Mouse (Mus musculus) midbrain, embryonic 13.5 days (tissue): Measurements from ENCODE around the gene Rcc1l. TPM values are rescaled to one million over a fixed set of nuclear protein-coding genes. Genes with fewer than 3 reads are reported as not detected.
A peak's percentile ranks its signal among the peaks of the same experiment; 100 is the strongest.

Experiments used
- ATAC-seq: fragments of 200-750 bp; cut with Nextera tagmentation; 2 replicates; pipeline ENCODE4 v1.8.0; 2017; ENCODE audit warnings: mild to moderate bottlenecking, moderate TSS enrichment, moderate library complexity
- H3K27ac ChIP-seq: fragments of 300-500 bp; sonication (generic); 2 replicates; pipeline ENCODE4 v1.5.1; 2015; ENCODE audit warnings: inconsistent platforms, mild to moderate bottlenecking, moderate library complexity
- H3K27me3 ChIP-seq: fragments of 300-500 bp; sonication (generic); 2 replicates; pipeline ENCODE4 v1.6.1; 2015; ENCODE audit warnings: mild to moderate bottlenecking, inconsistent platforms
- H3K36me3 ChIP-seq: fragments of 300-500 bp; sonication (generic); 2 replicates; pipeline ENCODE4 v1.6.1; 2015; ENCODE audit warnings: mild to moderate bottlenecking, inconsistent platforms
- H3K4me1 ChIP-seq: fragments of 300-500 bp; sonication (generic); replicated peaks from 2 replicates; pipeline ENCODE4 v1.6.1; 2015; ENCODE audit warnings: inconsistent platforms
- H3K4me2 ChIP-seq: fragments of 300-500 bp; sonication (generic); replicated peaks from 2 replicates; pipeline ENCODE4 v1.6.1; 2015; ENCODE audit warnings: moderate library complexity, mild to moderate bottlenecking, inconsistent platforms
- H3K4me3 ChIP-seq: fragments of 300-500 bp; sonication (generic); replicated peaks from 2 replicates; pipeline ENCODE4 v1.5.1; 2015; ENCODE audit warnings: mild to moderate bottlenecking, inconsistent platforms
- H3K9ac ChIP-seq: fragments of 300-500 bp; sonication (generic); replicated peaks from 2 replicates; pipeline ENCODE4 v1.6.1; 2015; ENCODE audit warnings: mild to moderate bottlenecking, inconsistent platforms
- H3K9me3 ChIP-seq: fragments of 300-500 bp; sonication (generic); 2 replicates; pipeline ENCODE4 v1.6.1; 2016; ENCODE audit warnings: mild to moderate bottlenecking, inconsistent platforms
- WGBS: fragments of 180-500 bp; shearing (Covaris S2); methylation state at CpG from one replicate; pipeline ENCODE4 v1.1.7; 2015; 5-methylcytosine and 5-hydroxymethylcytosine counted together
- polyA plus RNA-seq: library from polyadenylated mRNA; unstranded; fragments of >200 nt; fragmentation: Nextera tagmentation; extraction: Ambion mirVana; gene quantifications from 2 replicates; pipeline ENCODE4 v1.2.1, GENCODE M21; 2015

Gene Rcc1l
- polyA plus RNA-seq, 1 experiment from 2014 or later: 20.8 TPM

- Histone ChIP-seq H3K4me2 (no peak overlapping the region), H3K4me1 (peaks cover 10% of the 10 kb centered on the region), H3K9ac (no peak overlapping the region), H3K36me3 (peaks cover 61% of the 10 kb centered on the region), H3K27ac (peak overlapping the region; percentile 69), H3K4me3 (no peak overlapping the region), H3K9me3 (no peaks in the 10 kb centered on the region), H3K27me3 (no peaks in the 10 kb centered on the region)
- 6% methylated on average over 4 of the region's 4 CpGs for WGBS
- peak; percentile 75 for ATAC-seq
Observed at GRCm38 (mm10) chr5:134131586-134131985, 45.0 kb downstream of the Rcc1l start.

- Histone ChIP-seq H3K27ac (no peak overlapping the region), H3K9me3 (no peaks in the 10 kb centered on the region), H3K27me3 (no peaks in the 10 kb centered on the region), H3K4me2 (no peak overlapping the region), H3K4me1 (peaks cover 6% of the 10 kb centered on the region), H3K36me3 (peaks cover 46% of the 10 kb centered on the region), H3K4me3 (no peak overlapping the region), H3K9ac (no peak overlapping the region)
- ATAC-seq: no peak
- 86% methylated on average over 2 of the region's 2 CpGs for WGBS
Observed at GRCm38 (mm10) chr5:134126232-134126631, 50.3 kb downstream of the Rcc1l start.

GRCm38 (mm10) chr5:134123846-134124245 is 52.7 kb downstream of the Rcc1l start:
- Histone ChIP-seq H3K4me1 (peaks cover 9% of the 10 kb centered on the region), H3K36me3 (peaks cover 52% of the 10 kb centered on the region), H3K9me3 (no peaks in the 10 kb centered on the region), H3K9ac (no peak overlapping the region), H3K27me3 (no peaks in the 10 kb centered on the region), H3K4me2 (no peak overlapping the region), H3K27ac (no peak overlapping the region), H3K4me3 (no peak overlapping the region)
- 88% methylated on average over 6 of the region's 6 CpGs for WGBS
- ATAC-seq: no peak

GRCm38 (mm10) chr5:134121893-134122259 is 54.7 kb downstream of the Rcc1l start:
- Histone ChIP-seq H3K4me1 (peaks cover 9% of the 10 kb centered on the region), H3K27ac (no peak overlapping the region), H3K4me2 (no peak overlapping the region), H3K36me3 (peaks cover 51% of the 10 kb centered on the region), H3K27me3 (no peaks in the 10 kb centered on the region), H3K4me3 (no peak overlapping the region), H3K9me3 (no peaks in the 10 kb centered on the region), H3K9ac (no peak overlapping the region)
- no peak for ATAC-seq
- WGBS: 82% methylated on average over 4 of the region's 4 CpGs

- 0 out of 2 replicates have a peak, but pooled peaks have one; percentile 14 for ATAC-seq
- Histone ChIP-seq H3K27ac (no peak overlapping the region), H3K27me3 (no peaks in the 10 kb centered on the region), H3K4me2 (no peak overlapping the region), H3K9ac (no peak overlapping the region), H3K36me3 (peaks cover 46% of the 10 kb centered on the region), H3K9me3 (no peaks in the 10 kb centered on the region), H3K4me3 (no peak overlapping the region), H3K4me1 (peaks cover 9% of the 10 kb centered on the region)
- 61% methylated on average over 9 of the region's 9 CpGs for WGBS
Observed at GRCm38 (mm10) chr5:134121138-134121892, 55.3 kb downstream of the Rcc1l start.

- 87% methylated on average over 3 of the region's 3 CpGs for WGBS
- Histone ChIP-seq H3K36me3 (peaks cover 37% of the 10 kb centered on the region), H3K4me2 (no peak overlapping the region), H3K9me3 (no peaks in the 10 kb centered on the region), H3K4me1 (peaks cover 9% of the 10 kb centered on the region), H3K9ac (no peak overlapping the region), H3K27ac (no peak overlapping the region), H3K4me3 (no peak overlapping the region), H3K27me3 (no peaks in the 10 kb centered on the region)
- no peak for ATAC-seq
Observed at GRCm38 (mm10) chr5:134120135-134120534, 56.4 kb downstream of the Rcc1l start.

GRCm38 (mm10) chr5:134119481-134120120 is 57.0 kb downstream of the Rcc1l start:
- H3K9me3 ChIP-seq: no peaks in the 10 kb centered on the region
- H3K4me2 ChIP-seq: no peak overlapping the region
- no peak for ATAC-seq
- peaks cover 36% of the 10 kb centered on the region for H3K36me3 ChIP-seq
- peaks cover 9% of the 10 kb centered on the region for H3K4me1 ChIP-seq
- H3K27me3 ChIP-seq: no peaks in the 10 kb centered on the region
- WGBS: 77% methylated on average over 10 of the region's 10 CpGs
- no peak overlapping the region for H3K9ac ChIP-seq
- no peak overlapping the region for H3K27ac ChIP-seq
- no peak overlapping the region for H3K4me3 ChIP-seq

- Histone ChIP-seq H3K4me2 (no peak overlapping the region), H3K27me3 (no peaks in the 10 kb centered on the region), H3K4me3 (no peak overlapping the region), H3K9ac (no peak overlapping the region), H3K36me3 (peaks cover 36% of the 10 kb centered on the region), H3K9me3 (no peaks in the 10 kb centered on the region), H3K4me1 (peaks cover 9% of the 10 kb centered on the region), H3K27ac (no peak overlapping the region)
- 92% methylated on average over 15 of the region's 15 CpGs for WGBS
- no peak for ATAC-seq
Observed at GRCm38 (mm10) chr5:134118798-134119407, 57.7 kb downstream of the Rcc1l start.

GRCm38 (mm10) chr5:134115639-134116259 is 60.8 kb downstream of the Rcc1l start:
- no peak overlapping the region for H3K27ac ChIP-seq
- H3K4me1 ChIP-seq: 0 out of 2 replicates have a peak, but pooled peaks cover under 1% of the 10 kb centered on the region
- H3K27me3 ChIP-seq: no peaks in the 10 kb centered on the region
- H3K4me2 ChIP-seq: no peak overlapping the region
- no peaks in the 10 kb centered on the region for H3K9me3 ChIP-seq
- H3K36me3 ChIP-seq: peaks cover 57% of the 10 kb centered on the region
- no peak overlapping the region for H3K4me3 ChIP-seq
- ATAC-seq: no peak
- 93% methylated on average over 7 of the region's 7 CpGs for WGBS
- no peak overlapping the region for H3K9ac ChIP-seq

- Histone ChIP-seq H3K9ac (no peak overlapping the region), H3K9me3 (no peaks in the 10 kb centered on the region), H3K4me1 (no peaks in the 10 kb centered on the region), H3K27ac (no peak overlapping the region), H3K4me3 (no peak overlapping the region), H3K36me3 (peaks cover 65% of the 10 kb centered on the region), H3K27me3 (no peaks in the 10 kb centered on the region), H3K4me2 (no peak overlapping the region)
- ATAC-seq: no peak
- WGBS: 89% methylated on average over 5 of the region's 5 CpGs
Observed at GRCm38 (mm10) chr5:134114981-134115380, 61.6 kb downstream of the Rcc1l start.

- Histone ChIP-seq H3K4me3 (no peak overlapping the region), H3K36me3 (peaks cover 42% of the 10 kb centered on the region), H3K27ac (no peak overlapping the region), H3K4me1 (peaks cover 23% of the 10 kb centered on the region), H3K27me3 (no peaks in the 10 kb centered on the region), H3K9me3 (no peaks in the 10 kb centered on the region), H3K9ac (no peak overlapping the region), H3K4me2 (no peak overlapping the region)
- 93% methylated on average over 8 of the region's 8 CpGs for WGBS
- no peak for ATAC-seq
Observed at GRCm38 (mm10) chr5:134105829-134106228, 70.7 kb downstream of the Rcc1l start.

- no peaks in the 10 kb centered on the region for H3K9me3 ChIP-seq
- H3K4me3 ChIP-seq: no peak overlapping the region
- 71% methylated on average over 6 of the region's 6 CpGs for WGBS
- 0 out of 2 replicates have a peak overlapping the region, but pooled peaks have one; percentile 10 for H3K9ac ChIP-seq
- peak overlapping the region; percentile 86 for H3K4me2 ChIP-seq
- no peak for ATAC-seq
- H3K27me3 ChIP-seq: no peaks in the 10 kb centered on the region
- H3K4me1 ChIP-seq: peaks cover 40% of the 10 kb centered on the region
- H3K27ac ChIP-seq: no peak overlapping the region
- H3K36me3 ChIP-seq: peaks cover 15% of the 10 kb centered on the region
Observed at GRCm38 (mm10) chr5:134102720-134103119, 73.9 kb downstream of the Rcc1l start.
